Mouse (Mus musculus): ENCODE measurements around the gene Gm20708. TPM values are rescaled to one million over a fixed set of nuclear protein-coding genes. Genes with fewer than 3 reads are reported as not detected.
"Not testable (repeated sequence)": the region's sequence is repeated elsewhere in the genome, so short reads cannot be mapped to it uniquely, and the experiment has no call there.

Gm20708 gene
- polyA plus RNA-seq, 1 experiment from 2014 or later, result 0.41 TPM

GRCm38 (mm10) chr11:117814704-117815366 lies 5.4 kb downstream of the Gm20708 start:
- Histone ChIP-seq H3K36me3 (ENCODE audit: control insufficient read depth, insufficient read depth, low read length) (peaks cover 49% of the 10 kb centered on the region), H3K9me3 (replicated peaks; ENCODE audit: control insufficient read depth, low read length) (no peaks in the 10 kb centered on the region), H3K9ac (ENCODE audit: low read length) (no peak overlapping the region), H3K4me1 (ENCODE audit: control insufficient read depth, insufficient read depth, low read length) (peaks cover 10% of the 10 kb centered on the region), H3K27me3 (replicated peaks; ENCODE audit: control insufficient read depth, insufficient read depth, low read length) (no peaks in the 10 kb centered on the region), H3K4me3 (ENCODE audit: low read depth, low read length) (no peak overlapping the region), H3K4me2 (ENCODE audit: low read length) (no peak overlapping the region), H3K27ac (ENCODE audit: low read depth, low read length) (no peak overlapping the region)
- 91% methylated on average over 6 of the region's 6 CpGs for whole genome bisulfite sequencing
- DNase-seq (ENCODE audit: low spot score) (no peak), ATAC-seq (no peak)

GRCm38 (mm10) chr11:117815850-117816249 lies 6.4 kb downstream of the Gm20708 start:
- DNase-seq (ENCODE audit: low spot score); H3K4me2 ChIP-seq (ENCODE audit: low read length); H3K27me3 ChIP-seq (replicated peaks; ENCODE audit: control insufficient read depth, insufficient read depth, low read length); ATAC-seq; H3K9ac ChIP-seq (ENCODE audit: low read length); H3K4me1 ChIP-seq (ENCODE audit: control insufficient read depth, insufficient read depth, low read length); H3K4me3 ChIP-seq (ENCODE audit: low read depth, low read length); H3K9me3 ChIP-seq (replicated peaks; ENCODE audit: control insufficient read depth, low read length); H3K27ac ChIP-seq (ENCODE audit: low read depth, low read length): not testable (repeated sequence)
- WGBS, result 87% methylated on average over 9 of the region's 9 CpGs
- peaks cover 56% of the 10 kb centered on the region for H3K36me3 ChIP-seq (ENCODE audit: control insufficient read depth, insufficient read depth, low read length)

GRCm38 (mm10) chr11:117816389-117816996 lies 7.0 kb downstream of the Gm20708 start:
- H3K36me3 ChIP-seq (ENCODE audit: control insufficient read depth, insufficient read depth, low read length), result peaks cover 62% of the 10 kb centered on the region
- H3K4me3 ChIP-seq (ENCODE audit: low read depth, low read length), result no peak overlapping the region
- 88% methylated on average over 11 of the region's 13 CpGs for WGBS

GRCm38 (mm10) chr11:117819095-117819494 lies 9.6 kb downstream of the Gm20708 start:
- H3K9ac ChIP-seq (ENCODE audit: low read length), result no peak overlapping the region
- H3K4me1 ChIP-seq (ENCODE audit: control insufficient read depth, insufficient read depth, low read length), result peaks cover 2% of the 10 kb centered on the region; the same call in 1 of the 2 replicates
- WGBS, result 55% methylated on average over 8 of the region's 8 CpGs
- no peak for ATAC-seq
- no peak for DNase-seq (ENCODE audit: low spot score)
- H3K27me3 ChIP-seq (replicated peaks; ENCODE audit: control insufficient read depth, insufficient read depth, low read length), result no peaks in the 10 kb centered on the region
- H3K4me2 ChIP-seq (ENCODE audit: low read length), result no peak overlapping the region
- H3K27ac ChIP-seq (ENCODE audit: low read depth, low read length), result no peak overlapping the region
- H3K36me3 ChIP-seq (ENCODE audit: control insufficient read depth, insufficient read depth, low read length), result peaks cover 57% of the 10 kb centered on the region
- H3K9me3 ChIP-seq (replicated peaks; ENCODE audit: control insufficient read depth, low read length), result no peaks in the 10 kb centered on the region
- H3K4me3 ChIP-seq (ENCODE audit: low read depth, low read length), result no peak overlapping the region

More at GRCm38 (mm10) chr11:117816389-117816996, 7.0 kb downstream of the Gm20708 start:
- DNase-seq (ENCODE audit: low spot score) (no peak), ATAC-seq (no peak)
- Histone ChIP-seq H3K9ac (ENCODE audit: low read length) (no peak overlapping the region), H3K4me2 (ENCODE audit: low read length) (no peak overlapping the region), H3K27me3 (replicated peaks; ENCODE audit: control insufficient read depth, insufficient read depth, low read length) (no peaks in the 10 kb centered on the region), H3K27ac (ENCODE audit: low read depth, low read length) (no peak overlapping the region), H3K4me1 (ENCODE audit: control insufficient read depth, insufficient read depth, low read length) (no peaks in the 10 kb centered on the region), H3K9me3 (replicated peaks; ENCODE audit: control insufficient read depth, low read length) (no peaks in the 10 kb centered on the region)

- Histone ChIP-seq H3K36me3 (ENCODE audit: control insufficient read depth, insufficient read depth, low read length) (peaks cover 46% of the 10 kb centered on the region), H3K27me3 (replicated peaks; ENCODE audit: control insufficient read depth, insufficient read depth, low read length) (no peaks in the 10 kb centered on the region), H3K9me3 (replicated peaks; ENCODE audit: control insufficient read depth, low read length) (no peaks in the 10 kb centered on the region), H3K9ac (ENCODE audit: low read length) (no peak overlapping the region), H3K27ac (ENCODE audit: low read depth, low read length) (no peak overlapping the region), H3K4me2 (ENCODE audit: low read length) (no peak overlapping the region), H3K4me3 (ENCODE audit: low read depth, low read length) (no peak overlapping the region), H3K4me1 (ENCODE audit: control insufficient read depth, insufficient read depth, low read length) (peaks cover 11% of the 10 kb centered on the region)
- DNase-seq (ENCODE audit: low spot score) (no peak), ATAC-seq (no peak)
- WGBS, result 91% methylated on average over 7 of the region's 7 CpGs
These were observed 10.7 kb downstream of the Gm20708 start for GRCm38 (mm10) chr11:117820173-117820572.

GRCm38 (mm10) chr11:117821868-117822267 lies 12.4 kb downstream of the Gm20708 start:
- Histone ChIP-seq H3K4me2 (ENCODE audit: low read length) (no peak overlapping the region), H3K4me1 (ENCODE audit: control insufficient read depth, insufficient read depth, low read length) (peaks cover 12% of the 10 kb centered on the region), H3K27me3 (replicated peaks; ENCODE audit: control insufficient read depth, insufficient read depth, low read length) (no peaks in the 10 kb centered on the region), H3K9ac (ENCODE audit: low read length) (no peak overlapping the region), H3K4me3 (ENCODE audit: low read depth, low read length) (no peak overlapping the region), H3K27ac (ENCODE audit: low read depth, low read length) (no peak overlapping the region), H3K36me3 (ENCODE audit: control insufficient read depth, insufficient read depth, low read length) (peaks cover 33% of the 10 kb centered on the region), H3K9me3 (replicated peaks; ENCODE audit: control insufficient read depth, low read length) (no peaks in the 10 kb centered on the region)
- ATAC-seq (no peak), DNase-seq (ENCODE audit: low spot score) (no peak)
- 90% methylated on average over 9 of the region's 9 CpGs for WGBS

- no peaks in the 10 kb centered on the region for H3K27me3 ChIP-seq (replicated peaks; ENCODE audit: control insufficient read depth, insufficient read depth, low read length)
- no peak overlapping the region for H3K9ac ChIP-seq (ENCODE audit: low read length)
- H3K4me3 ChIP-seq (ENCODE audit: low read depth, low read length), result no peak overlapping the region
- ATAC-seq, result no peak
- no peak overlapping the region for H3K4me2 ChIP-seq (ENCODE audit: low read length)
- 81% methylated on average over 7 of the region's 7 CpGs for WGBS
- no peak overlapping the region for H3K27ac ChIP-seq (ENCODE audit: low read depth, low read length)
- no peaks in the 10 kb centered on the region for H3K9me3 ChIP-seq (replicated peaks; ENCODE audit: control insufficient read depth, low read length)
- peaks cover 28% of the 10 kb centered on the region; the same call in 1 of the 2 replicates for H3K36me3 ChIP-seq (ENCODE audit: control insufficient read depth, insufficient read depth, low read length)
- DNase-seq (ENCODE audit: low spot score), result no peak
- H3K4me1 ChIP-seq (ENCODE audit: control insufficient read depth, insufficient read depth, low read length), result peaks cover 16% of the 10 kb centered on the region
These were observed 13.3 kb downstream of the Gm20708 start for GRCm38 (mm10) chr11:117822728-117823241.

GRCm38 (mm10) chr11:117823411-117823810 lies 13.9 kb downstream of the Gm20708 start:
- ATAC-seq (no peak), DNase-seq (ENCODE audit: low spot score) (no peak)
- H3K27ac ChIP-seq (ENCODE audit: low read depth, low read length), result no peak overlapping the region
- peaks cover 28% of the 10 kb centered on the region; the same call in 1 of the 2 replicates for H3K36me3 ChIP-seq (ENCODE audit: control insufficient read depth, insufficient read depth, low read length)
- H3K27me3 ChIP-seq (replicated peaks; ENCODE audit: control insufficient read depth, insufficient read depth, low read length), result no peaks in the 10 kb centered on the region
- no peaks in the 10 kb centered on the region for H3K9me3 ChIP-seq (replicated peaks; ENCODE audit: control insufficient read depth, low read length)
- WGBS, result 90% methylated on average over 6 of the region's 6 CpGs
- H3K4me1 ChIP-seq (ENCODE audit: control insufficient read depth, insufficient read depth, low read length), result peaks cover 20% of the 10 kb centered on the region
- no peak overlapping the region for H3K4me2 ChIP-seq (ENCODE audit: low read length)
- H3K9ac ChIP-seq (ENCODE audit: low read length), result no peak overlapping the region
- no peak overlapping the region for H3K4me3 ChIP-seq (ENCODE audit: low read depth, low read length)

Data from forebrain, embryonic 14.5 days (tissue).